Mouse (Mus musculus): ENCODE data around the gene Mfn2. TPM values are rescaled to one million over a fixed set of nuclear protein-coding genes. Genes with fewer than 3 reads are reported as not detected.

The Mfn2 gene
- polyA plus RNA-seq, 2 experiments, result 8.6 to 9.2 TPM

GRCm38 (mm10) chr4:147922341-147922740 lies 17.8 kb upstream of the Mfn2 start:
- no peaks in the 10 kb centered on the region for H3K36me3 ChIP-seq (replicated peaks; ENCODE audit: control insufficient read depth, insufficient read depth, low read depth)
- H3K9me3 ChIP-seq (ENCODE audit: control insufficient read depth, low read length), result no peaks in the 10 kb centered on the region
- no peaks in the 10 kb centered on the region for H3K4me1 ChIP-seq (replicated peaks; ENCODE audit: control insufficient read depth in 2 of 2, insufficient read depth in 2 of 2, low read length in 1 of 2)
- DNase-seq (ENCODE audit: low read depth in 3 of 3, low spot score in 3 of 3), result no peak
- no peak overlapping the region for H3K4me3 ChIP-seq (ENCODE audit: insufficient read depth in 1 of 2, low read depth in 2 of 2, low read length in 2 of 2)
- 46% methylated on average over 11 of the region's 11 CpGs for WGBS (ENCODE audit: insufficient replicate concordance)
- TF ChIP-seq EP300 (IDR thresholded peaks at IDR 0.05; ENCODE audit: low read depth), result no peak
- TF ChIP-seq CTCF (IDR thresholded peaks at IDR 0.05; ENCODE audit: low read depth), result no peak
- no peak overlapping the region for H3K9ac ChIP-seq (replicated peaks)
- H3K27ac ChIP-seq, result no peak overlapping the region
- H3K4me2 ChIP-seq (ENCODE audit: low read depth), result no peak overlapping the region
- ATAC-seq (ENCODE audit: insufficient read depth), result no peak
- no peaks in the 10 kb centered on the region for H3K27me3 ChIP-seq (ENCODE audit: control insufficient read depth, insufficient read depth, low read length)

GRCm38 (mm10) chr4:147920973-147921372 lies 16.5 kb upstream of the Mfn2 start:
- Histone ChIP-seq H3K4me1 (replicated peaks; ENCODE audit: control insufficient read depth in 2 of 2, insufficient read depth in 2 of 2, low read length in 1 of 2) (no peaks in the 10 kb centered on the region), H3K4me2 (ENCODE audit: low read depth) (no peak overlapping the region), H3K27ac (no peak overlapping the region), H3K9ac (replicated peaks) (no peak overlapping the region), H3K27me3 (ENCODE audit: control insufficient read depth, insufficient read depth, low read length) (no peaks in the 10 kb centered on the region), H3K36me3 (replicated peaks; ENCODE audit: control insufficient read depth, insufficient read depth, low read depth) (no peaks in the 10 kb centered on the region), H3K9me3 (ENCODE audit: control insufficient read depth, low read length) (no peaks in the 10 kb centered on the region), H3K4me3 (ENCODE audit: insufficient read depth in 1 of 2, low read depth in 2 of 2, low read length in 2 of 2) (no peak overlapping the region)
- DNase-seq (ENCODE audit: low read depth in 3 of 3, low spot score in 3 of 3) (no peak), ATAC-seq (ENCODE audit: insufficient read depth) (no peak)
- no peak for TF ChIP-seq EP300 (IDR thresholded peaks at IDR 0.05; ENCODE audit: low read depth)
- no peak for TF ChIP-seq CTCF (IDR thresholded peaks at IDR 0.05; ENCODE audit: low read depth)
- 60% methylated on average over 10 of the region's 10 CpGs for WGBS (ENCODE audit: insufficient replicate concordance)

DNA sequence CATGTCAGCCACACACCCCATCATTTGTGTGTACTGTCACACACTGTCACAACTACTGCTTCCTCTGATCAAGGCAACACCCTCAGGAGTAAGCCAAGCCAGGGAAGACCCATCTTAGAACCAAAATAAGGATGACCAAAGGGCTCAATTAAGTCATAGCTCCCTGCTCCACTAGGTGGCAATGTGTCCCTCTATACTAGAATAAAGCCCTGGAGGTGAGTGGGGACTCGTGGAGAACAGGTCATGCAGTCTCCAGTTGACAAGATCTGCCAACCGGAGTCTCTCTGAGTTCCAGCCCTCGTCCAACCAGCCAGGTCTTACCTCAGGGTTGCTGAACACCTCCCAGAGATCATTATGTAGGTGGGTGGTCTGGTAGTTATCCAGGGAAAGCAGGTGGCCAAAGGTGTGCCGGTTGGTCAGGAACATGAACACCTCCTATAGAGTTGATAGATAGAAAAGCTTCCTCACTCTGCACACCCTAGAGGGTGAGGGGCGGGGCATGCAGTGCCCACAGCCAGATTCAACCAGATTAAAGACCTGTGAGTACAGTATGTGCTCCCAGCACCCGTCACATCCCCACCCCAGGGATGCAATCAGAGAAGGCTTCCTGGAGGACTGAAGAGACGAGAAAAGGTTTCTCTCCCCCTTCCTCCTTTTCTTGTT lies 14.1 kb upstream of the Mfn2 start:
- no peaks in the 10 kb centered on the region; the same call in 1 of the 2 replicates for H3K36me3 ChIP-seq (replicated peaks; ENCODE audit: control insufficient read depth, insufficient read depth, low read depth)
- no peak overlapping the region for H3K4me3 ChIP-seq (ENCODE audit: insufficient read depth in 1 of 2, low read depth in 2 of 2, low read length in 2 of 2)
- ATAC-seq (ENCODE audit: insufficient read depth), result no peak
- no peak overlapping the region for H3K4me2 ChIP-seq (ENCODE audit: low read depth)
- H3K9ac ChIP-seq (replicated peaks), result no peak overlapping the region
- 38% methylated on average over 7 of the region's 7 CpGs for WGBS (ENCODE audit: insufficient replicate concordance)
- TF ChIP-seq CTCF (IDR thresholded peaks at IDR 0.05; ENCODE audit: low read depth) (peak; percentile 64), EP300 (IDR thresholded peaks at IDR 0.05; ENCODE audit: low read depth) (no peak)
- no peaks in the 10 kb centered on the region for H3K27me3 ChIP-seq (ENCODE audit: control insufficient read depth, insufficient read depth, low read length)
- DNase-seq (ENCODE audit: low read depth in 3 of 3, low spot score in 3 of 3), result peak in 1 of 3 experiments; percentile 26
- H3K27ac ChIP-seq, result no peak overlapping the region
- no peaks in the 10 kb centered on the region for H3K9me3 ChIP-seq (ENCODE audit: control insufficient read depth, low read length)
- no peaks in the 10 kb centered on the region for H3K4me1 ChIP-seq (replicated peaks; ENCODE audit: control insufficient read depth in 2 of 2, insufficient read depth in 2 of 2, low read length in 1 of 2)

DNA sequence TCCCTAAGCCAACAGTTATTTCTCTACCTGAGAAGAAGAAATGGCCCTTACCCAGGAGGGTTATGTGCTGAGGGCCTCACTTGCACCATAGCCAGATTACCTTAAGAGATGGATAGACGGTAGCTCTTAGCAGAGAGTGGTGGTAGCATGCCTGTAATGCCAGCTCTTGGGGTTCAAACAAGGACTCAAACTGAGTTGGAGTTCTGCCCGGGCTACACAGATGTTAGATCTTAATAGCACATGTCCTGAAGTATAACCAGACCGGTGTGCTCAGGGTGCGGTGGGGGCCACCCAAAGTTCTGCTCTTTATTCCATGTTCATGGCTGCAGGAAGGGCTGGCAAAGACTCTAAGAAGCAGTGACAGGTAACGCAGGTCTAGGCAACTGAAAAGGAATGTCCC lies 5.0 kb upstream of the Mfn2 start:
- WGBS (ENCODE audit: insufficient replicate concordance), result 73% methylated on average over 5 of the region's 5 CpGs
- ATAC-seq (ENCODE audit: insufficient read depth), result no peak
- no peak overlapping the region for H3K27ac ChIP-seq

GRCm38 (mm10) chr4:147906230-147906629 lies 1.7 kb upstream of the Mfn2 start:
- Histone ChIP-seq H3K4me1 (replicated peaks; ENCODE audit: control insufficient read depth in 2 of 2, insufficient read depth in 2 of 2, low read length in 1 of 2) (peaks cover 6 to 11% of the 10 kb centered on the region in 2 experiments; a peak in 3 of 4 replicates), H3K9me3 (ENCODE audit: control insufficient read depth, low read length) (no peaks in the 10 kb centered on the region), H3K27me3 (ENCODE audit: control insufficient read depth, insufficient read depth, low read length) (no peaks in the 10 kb centered on the region), H3K9ac (replicated peaks) (no peak overlapping the region), H3K4me3 (ENCODE audit: insufficient read depth in 1 of 2, low read depth in 2 of 2, low read length in 2 of 2) (no peak overlapping the region), H3K27ac (no peak overlapping the region), H3K4me2 (ENCODE audit: low read depth) (no peak overlapping the region), H3K36me3 (replicated peaks; ENCODE audit: control insufficient read depth, insufficient read depth, low read depth) (peaks cover 5% of the 10 kb centered on the region; the same call in 1 of the 2 replicates)
- ATAC-seq (ENCODE audit: insufficient read depth) (no peak), DNase-seq (ENCODE audit: low read depth in 3 of 3, low spot score in 3 of 3) (no peak)
- 80% methylated on average over 5 of the region's 5 CpGs for WGBS (ENCODE audit: insufficient replicate concordance)
- TF ChIP-seq EP300 (IDR thresholded peaks at IDR 0.05; ENCODE audit: low read depth), result no peak
- TF ChIP-seq CTCF (IDR thresholded peaks at IDR 0.05; ENCODE audit: low read depth), result no peak

More for the DNA sequence above, 5.0 kb upstream of the Mfn2 start:
- H3K4me3 ChIP-seq (ENCODE audit: insufficient read depth in 1 of 2, low read depth in 2 of 2, low read length in 2 of 2), result no peak overlapping the region
- no peaks in the 10 kb centered on the region for H3K9me3 ChIP-seq (ENCODE audit: control insufficient read depth, low read length)
- peaks cover 0 to 4% of the 10 kb centered on the region in 2 experiments; a peak in 3 of 4 replicates for H3K4me1 ChIP-seq (replicated peaks; ENCODE audit: control insufficient read depth in 2 of 2, insufficient read depth in 2 of 2, low read length in 1 of 2)
- DNase-seq (ENCODE audit: low read depth in 3 of 3, low spot score in 3 of 3), result no peak
- H3K4me2 ChIP-seq (ENCODE audit: low read depth), result no peak overlapping the region
- no peak overlapping the region for H3K9ac ChIP-seq (replicated peaks)
- H3K27me3 ChIP-seq (ENCODE audit: control insufficient read depth, insufficient read depth, low read length), result no peaks in the 10 kb centered on the region
- no peaks in the 10 kb centered on the region; the same call in 1 of the 2 replicates for H3K36me3 ChIP-seq (replicated peaks; ENCODE audit: control insufficient read depth, insufficient read depth, low read depth)
- TF ChIP-seq EP300 (IDR thresholded peaks at IDR 0.05; ENCODE audit: low read depth) (no peak), CTCF (IDR thresholded peaks at IDR 0.05; ENCODE audit: low read depth) (no peak)
